Mouse (Mus musculus): ENCODE measurements around the gene Ctdspl. TPM values are rescaled to one million over a fixed set of nuclear protein-coding genes. Genes with fewer than 3 reads are reported as not detected.

Ctdspl gene
- polyA plus RNA-seq, 3 experiments from 2014 or later, result 1.0 to 1.3 (median 1.3) TPM

- ATAC-seq, result no peak
These were observed 104.8 kb downstream of the Ctdspl start for GRCm38 (mm10) chr9:119031038-119031437.

- ATAC-seq, result no peak
These were observed 105.5 kb downstream of the Ctdspl start for GRCm38 (mm10) chr9:119031772-119032171.

GRCm38 (mm10) chr9:119032538-119032937 is 106.3 kb downstream of the Ctdspl start:
- no peak for ATAC-seq

DNA sequence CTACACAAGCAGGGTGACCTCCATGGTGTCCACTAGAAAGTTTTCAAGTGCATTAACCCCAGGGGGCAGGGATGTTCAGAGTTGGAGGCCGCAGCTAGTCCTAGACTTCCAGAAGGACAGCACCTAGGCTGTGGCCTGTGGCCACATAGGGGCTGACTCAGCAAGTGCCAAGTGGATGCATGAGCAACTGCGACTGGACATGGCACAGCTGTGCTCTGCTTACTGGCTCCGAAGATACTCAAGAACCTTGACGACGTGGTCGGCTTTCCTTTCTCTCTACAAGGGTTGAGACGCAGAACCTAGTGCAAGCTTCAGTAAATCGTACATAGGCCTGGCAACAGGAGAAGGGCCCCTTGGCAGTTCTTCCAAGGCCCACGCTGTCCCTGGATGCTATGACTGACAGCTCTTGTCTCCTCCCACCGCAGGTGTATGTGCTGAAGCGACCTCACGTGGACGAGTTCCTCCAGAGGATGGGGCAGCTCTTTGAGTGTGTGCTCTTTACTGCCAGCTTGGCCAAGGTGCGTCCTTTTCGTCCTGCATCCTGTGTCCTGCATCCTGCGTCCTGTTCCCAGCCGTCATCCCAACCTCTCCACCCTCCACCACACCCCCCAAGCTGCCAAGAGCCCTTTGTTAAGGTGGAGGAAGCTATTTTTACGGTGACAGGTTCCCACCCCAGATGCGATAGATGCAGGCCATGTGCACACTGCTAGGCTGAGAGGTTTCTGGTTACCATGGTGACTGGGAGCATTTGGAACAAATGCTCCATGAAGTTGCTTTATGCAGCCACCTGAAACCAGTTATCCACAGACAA is 107.1 kb downstream of the Ctdspl start:
- ATAC-seq, result no peak

DNA sequence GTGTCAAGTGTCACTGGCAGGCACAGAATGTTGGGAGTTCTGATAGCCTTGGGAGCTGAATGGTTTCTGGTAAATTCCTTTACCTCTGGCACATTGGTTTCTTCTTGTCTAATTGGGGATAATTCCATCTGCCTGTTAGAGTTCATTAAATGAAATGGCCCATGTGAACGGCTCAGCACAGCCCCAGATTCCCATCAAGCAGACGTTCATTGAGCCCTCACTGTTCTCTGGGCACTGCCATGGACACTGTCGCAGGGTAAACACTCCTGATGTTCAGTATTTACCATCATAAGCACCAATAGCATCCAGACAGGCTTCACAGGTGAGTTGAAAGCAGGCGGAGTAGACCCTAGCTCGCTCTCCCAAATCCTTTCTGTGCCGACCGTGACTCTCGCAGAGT is 107.8 kb downstream of the Ctdspl start:
- no peak for ATAC-seq

GRCm38 (mm10) chr9:119034676-119035665 is 108.7 kb downstream of the Ctdspl start:
- ATAC-seq, result no peak

DNA sequence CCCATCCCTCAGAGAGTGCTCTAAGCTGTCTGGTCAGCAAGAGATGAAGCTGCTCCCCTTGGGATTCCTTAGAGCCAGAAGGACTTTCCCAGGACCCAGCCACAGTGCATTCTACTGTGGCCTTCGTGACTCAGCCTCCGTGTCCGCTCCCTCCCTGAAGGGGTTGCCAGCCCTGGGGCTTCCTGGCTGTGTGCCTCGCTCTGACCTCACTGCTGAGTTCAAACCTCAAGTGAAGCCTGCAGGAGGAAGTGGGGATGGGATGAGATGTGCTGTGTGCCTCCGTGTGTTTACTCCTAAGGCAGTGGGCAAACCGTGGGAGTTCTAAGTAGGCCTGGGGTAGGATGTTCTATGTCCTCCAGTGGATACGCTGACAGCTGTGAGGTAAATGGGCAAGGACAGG is 109.6 kb downstream of the Ctdspl start:
- no peak for ATAC-seq

DNA sequence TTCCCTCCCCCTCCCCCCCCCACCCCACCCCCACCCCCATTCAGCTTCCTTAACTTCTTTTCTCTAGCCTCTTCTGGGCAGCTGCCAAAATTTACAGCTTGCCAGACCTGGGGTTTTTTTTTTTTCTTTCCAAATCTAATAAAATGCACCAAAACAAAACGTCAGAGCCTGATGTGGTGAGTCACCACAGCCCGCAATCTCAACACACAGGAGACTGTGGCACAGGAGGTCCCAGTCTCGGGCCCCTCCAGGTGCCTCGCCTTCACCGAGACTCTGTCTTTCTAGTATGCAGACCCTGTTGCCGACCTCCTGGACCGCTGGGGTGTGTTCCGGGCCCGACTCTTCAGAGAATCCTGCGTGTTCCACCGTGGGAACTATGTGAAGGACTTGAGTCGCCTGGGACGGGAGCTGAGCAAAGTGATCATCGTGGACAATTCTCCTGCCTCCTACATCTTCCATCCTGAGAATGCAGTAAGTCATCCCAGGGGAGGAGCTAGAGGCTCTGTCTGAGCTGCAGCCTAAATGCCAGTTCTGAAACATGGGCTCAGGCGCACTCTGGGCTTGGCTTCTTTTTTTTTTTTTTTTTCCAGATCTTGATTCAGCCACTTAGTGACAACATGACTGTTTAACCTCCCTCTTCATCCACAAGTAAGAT is 111.0 kb downstream of the Ctdspl start:
- no peak for ATAC-seq

- no peak for ATAC-seq
These were observed 112.3 kb downstream of the Ctdspl start for GRCm38 (mm10) chr9:119038574-119038973.

DNA sequence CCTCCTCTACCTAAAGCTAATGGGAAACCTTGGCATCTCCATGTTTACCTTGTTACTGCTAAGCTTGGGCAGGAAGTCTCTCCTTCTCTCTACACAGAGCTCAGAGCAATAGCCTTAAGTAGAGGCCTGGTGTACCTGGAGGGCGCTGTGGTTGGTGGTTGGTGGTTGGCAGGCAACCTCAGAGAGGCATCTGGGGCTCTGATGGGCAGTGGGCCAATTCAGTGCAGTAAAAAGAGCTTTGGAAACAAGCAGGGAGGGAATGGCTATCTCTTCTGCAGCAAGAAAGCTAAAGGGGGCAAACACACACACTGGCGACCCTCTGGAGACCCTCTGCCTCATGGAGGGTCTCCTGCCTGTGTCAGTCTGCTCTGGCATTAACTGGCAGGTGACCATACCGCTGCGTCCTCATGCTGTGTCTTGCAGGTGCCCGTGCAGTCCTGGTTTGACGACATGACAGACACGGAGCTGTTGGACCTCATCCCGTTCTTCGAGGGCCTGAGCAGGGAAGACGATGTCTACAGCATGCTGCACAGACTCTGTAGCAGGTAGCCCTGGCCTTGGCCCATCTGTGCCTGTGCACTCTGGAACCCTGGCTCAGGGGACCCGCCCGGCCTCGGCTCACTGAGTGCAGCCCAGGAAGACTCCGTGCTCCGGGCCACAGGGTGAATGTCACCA is 114.0 kb downstream of the Ctdspl start:
- no peak for ATAC-seq

DNA sequence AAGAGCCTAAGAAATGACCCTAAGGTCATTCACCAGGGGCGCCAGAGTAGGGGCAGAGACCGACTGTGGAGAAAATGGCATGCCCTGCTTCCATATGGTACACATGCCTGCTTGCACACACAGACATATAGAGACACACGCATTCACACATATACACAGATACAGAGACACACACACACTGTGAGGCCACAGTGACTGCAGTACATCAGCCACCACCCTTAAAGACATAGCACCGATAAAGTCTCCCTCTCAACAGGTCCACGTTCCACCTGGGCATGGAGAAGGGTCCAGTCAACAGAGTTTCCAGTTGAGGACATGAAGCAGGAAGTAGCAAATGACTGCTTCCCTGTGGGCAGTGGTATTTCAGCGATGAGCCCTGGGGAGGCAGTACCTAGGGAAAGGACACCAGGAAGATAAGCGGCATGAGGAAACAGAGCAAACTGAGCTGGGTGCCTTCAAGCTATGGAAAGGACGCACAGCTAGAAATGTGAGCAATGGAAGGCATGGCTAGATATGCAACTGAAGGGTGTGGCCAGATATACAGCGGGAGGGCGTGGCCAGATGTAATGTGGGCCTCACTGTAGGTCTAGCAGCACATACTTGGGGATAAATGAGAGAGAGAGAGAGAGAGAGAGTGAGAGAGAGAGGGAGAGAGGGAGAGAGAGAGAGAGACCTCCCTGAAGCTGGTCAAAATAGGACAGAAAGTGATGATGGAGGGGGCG is 122.1 kb downstream of the Ctdspl start:
- ATAC-seq, result no peak

DNA sequence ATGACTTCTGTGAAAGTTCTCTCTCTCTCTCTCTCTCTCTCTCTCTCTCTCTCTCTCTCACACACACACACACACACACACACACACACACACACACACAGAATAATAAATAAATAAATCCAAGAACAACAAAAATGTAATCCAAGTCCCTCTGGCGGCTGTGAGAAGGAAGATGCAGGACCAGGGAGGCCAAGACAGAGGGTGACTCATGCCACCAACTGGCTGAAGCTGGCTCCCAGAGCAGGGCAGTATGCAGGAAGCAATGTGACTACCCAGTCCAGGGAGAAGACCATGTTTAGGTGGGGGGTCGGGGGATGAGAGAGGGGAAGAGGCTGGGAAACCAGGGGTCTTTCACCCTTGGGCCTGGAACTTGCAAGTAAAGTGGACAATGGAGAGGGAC is 124.9 kb downstream of the Ctdspl start:
- no peak for ATAC-seq

DNA sequence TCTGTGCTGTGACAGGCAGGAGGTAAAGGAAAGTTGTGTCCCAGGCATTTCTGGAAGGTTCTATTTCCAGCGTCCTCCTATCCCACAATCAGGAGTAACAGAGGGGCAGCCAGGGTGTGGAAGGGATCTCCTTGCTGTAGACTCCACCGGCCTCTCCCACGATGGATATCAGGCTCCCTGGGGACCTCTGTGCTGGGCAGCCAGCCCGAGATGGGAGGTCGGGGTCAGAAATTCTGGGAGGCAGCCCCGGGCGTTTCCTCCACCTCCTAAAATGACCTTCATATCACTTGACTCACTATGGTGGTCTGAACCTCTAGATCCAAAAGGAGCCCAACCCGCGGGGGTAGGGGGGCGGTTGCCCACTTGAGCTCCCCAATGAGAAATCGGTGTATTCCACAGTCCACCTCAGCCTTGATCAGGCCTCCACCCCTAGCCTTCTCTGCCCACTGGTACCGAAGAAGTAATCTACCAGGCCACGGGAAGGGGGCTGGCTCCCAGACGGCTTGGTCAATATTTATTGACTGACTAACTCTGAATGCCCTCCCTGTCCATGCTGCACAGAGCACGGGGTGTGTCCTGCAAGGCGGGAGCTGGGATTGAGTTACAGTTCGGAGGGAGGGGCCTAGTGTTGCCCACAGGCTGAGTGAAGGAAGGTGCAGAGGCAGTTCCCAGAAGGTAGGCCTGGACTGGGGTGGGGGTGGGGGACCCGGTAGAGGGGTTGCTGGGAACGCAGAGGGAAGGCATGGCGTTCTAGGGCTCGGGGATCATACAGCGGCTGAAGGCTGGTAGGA is 126.1 kb downstream of the Ctdspl start, which contains the start of gene Vill:
Vill (plus strand) TSS at position 625 of the 791 bp plus-strand sequence.
- no peak for ATAC-seq

- ATAC-seq, result no peak
These were observed 127.8 kb downstream of the Ctdspl start for GRCm38 (mm10) chr9:119053964-119054576.

- ATAC-seq, result no peak
These were observed 129.1 kb downstream of the Ctdspl start for GRCm38 (mm10) chr9:119055336-119055735.

GRCm38 (mm10) chr9:119058245-119058644 is 132.0 kb downstream of the Ctdspl start:
- no peak for ATAC-seq

GRCm38 (mm10) chr9:119060701-119061100 is 134.4 kb downstream of the Ctdspl start:
- ATAC-seq, result no peak

- no peak for ATAC-seq
These were observed 136.9 kb downstream of the Ctdspl start for GRCm38 (mm10) chr9:119063036-119063644.

DNA sequence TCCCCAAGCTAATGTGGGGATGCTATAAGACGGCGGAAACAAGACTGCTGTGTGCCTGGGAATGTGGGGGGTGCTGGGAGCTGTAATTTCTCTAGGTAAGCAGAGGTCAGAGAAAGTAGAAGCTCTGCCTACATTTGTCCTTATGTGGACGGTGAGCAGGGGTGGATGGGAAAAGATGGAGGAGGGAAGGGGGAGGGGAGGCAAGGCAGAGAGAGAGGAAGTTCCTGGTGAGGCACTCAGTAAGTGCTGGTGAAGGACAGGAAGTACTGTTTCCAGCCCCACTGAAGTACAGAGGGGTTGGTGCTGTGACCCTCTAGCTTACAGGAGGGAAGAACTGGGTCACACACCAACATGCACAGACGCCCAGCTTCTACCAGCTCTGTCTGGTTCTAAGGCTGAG is 138.0 kb downstream of the Ctdspl start:
- ATAC-seq, result no peak

DNA sequence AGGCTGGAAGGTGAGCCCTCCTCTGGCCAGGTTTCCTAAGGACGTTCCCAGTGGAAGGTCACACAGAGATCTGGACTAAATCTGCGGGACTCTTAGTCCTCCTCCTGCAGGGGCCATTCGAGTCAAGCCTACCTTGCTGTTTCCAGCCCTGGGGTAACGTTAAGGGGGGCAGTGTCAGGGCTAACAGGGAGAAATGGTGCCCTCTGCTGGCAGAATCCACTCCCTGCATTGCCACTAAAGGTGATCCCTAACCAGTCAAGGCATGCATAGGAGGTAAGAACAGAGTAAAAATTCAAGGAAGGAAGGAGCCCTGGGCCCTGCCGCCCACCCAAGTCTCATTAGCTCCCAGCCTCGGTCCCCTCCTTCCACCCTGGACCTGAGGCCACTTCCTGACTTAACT is 141.3 kb downstream of the Ctdspl start:
- ATAC-seq, result no peak
